Mouse (Mus musculus) c-Kit-positive CD71-positive TER-119-negative erythroid progenitor cells, embryonic 14.5 days (primary cell): ENCODE data around the gene Dyrk2.

Experiments
- DNase-seq: peaks from one replicate; pipeline ENCODE4 v3.0.0-alpha.2; 2013; ENCODE audit warnings: low read depth

The Dyrk2 gene

GRCm38 (mm10) chr10:118846991-118847545 is 22.9 kb downstream of the Dyrk2 start:
- DNase-seq, result no peak

GRCm38 (mm10) chr10:118840598-118840997 is 29.4 kb downstream of the Dyrk2 start:
- DNase-seq, result no peak

DNA sequence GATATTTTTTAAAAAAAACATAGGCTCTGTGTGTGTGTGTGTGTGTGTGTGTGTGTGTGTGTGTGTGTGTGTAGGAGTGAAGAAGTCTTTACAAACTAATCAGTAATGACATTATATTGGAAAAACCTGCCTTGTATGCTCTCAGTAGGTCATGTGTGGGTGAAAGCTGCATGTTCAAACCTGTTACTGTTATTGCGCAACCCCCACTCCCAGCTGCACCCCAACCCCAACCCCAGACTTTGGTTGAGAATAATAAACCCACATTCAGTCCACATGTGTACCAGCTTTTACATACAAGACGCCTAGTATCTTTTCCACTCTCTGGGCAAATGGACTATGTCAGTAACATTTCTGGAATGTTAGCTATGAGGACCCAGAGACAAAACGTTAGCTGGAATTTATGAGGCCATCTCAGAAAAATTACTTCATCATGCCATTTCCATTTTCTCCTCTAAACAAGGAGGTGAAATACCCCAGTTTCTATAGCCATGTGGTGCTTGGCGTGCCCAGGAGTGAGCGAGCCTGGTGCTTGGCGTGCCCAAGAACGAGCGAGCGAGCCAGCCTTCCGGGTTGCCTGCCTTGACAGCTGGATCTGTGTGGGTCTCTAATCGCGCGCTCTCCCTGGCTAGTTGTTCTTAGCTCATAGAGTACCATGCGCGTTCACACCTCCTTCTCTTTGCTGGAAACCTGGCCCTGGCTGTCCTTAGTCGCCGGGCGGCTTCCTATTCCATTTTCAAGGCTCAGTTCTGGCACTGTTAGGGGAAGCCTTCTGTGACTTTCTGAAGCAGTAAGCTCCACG is 30.5 kb downstream of the Dyrk2 start:
- no peak for DNase-seq

- DNase-seq, result no peak
These were observed 32.4 kb downstream of the Dyrk2 start for GRCm38 (mm10) chr10:118837636-118838035.

DNA sequence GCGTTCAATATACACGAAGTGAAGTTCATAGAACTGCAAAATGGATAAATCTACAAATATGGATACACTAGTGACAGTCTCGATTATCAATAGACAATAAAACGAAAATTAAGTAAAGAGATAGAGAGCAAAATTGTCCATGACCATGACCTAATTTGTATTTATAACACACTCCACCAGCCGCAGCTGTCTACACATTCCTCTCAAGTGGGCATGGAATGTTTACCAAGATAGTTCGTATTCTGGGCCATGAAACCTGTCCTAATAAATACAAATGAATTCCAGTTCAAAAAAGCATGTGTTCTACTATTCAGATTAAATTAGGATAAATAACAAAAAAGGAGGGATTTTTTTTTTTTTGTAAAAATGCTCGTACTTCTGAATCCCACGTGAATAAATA is 38.8 kb downstream of the Dyrk2 start:
- no peak for DNase-seq

GRCm38 (mm10) chr10:118829641-118830040 is 40.4 kb downstream of the Dyrk2 start:
- DNase-seq, result no peak

- no peak for DNase-seq
These were observed 42.9 kb downstream of the Dyrk2 start for GRCm38 (mm10) chr10:118827116-118827515.

- DNase-seq, result no peak
These were observed 45.2 kb downstream of the Dyrk2 start for GRCm38 (mm10) chr10:118824830-118825229.

- no peak for DNase-seq
These were observed 49.1 kb downstream of the Dyrk2 start for GRCm38 (mm10) chr10:118820901-118821300.

GRCm38 (mm10) chr10:118819846-118820245 is 50.2 kb downstream of the Dyrk2 start:
- no peak for DNase-seq

GRCm38 (mm10) chr10:118817089-118817488 is 52.9 kb downstream of the Dyrk2 start:
- DNase-seq, result no peak

DNA sequence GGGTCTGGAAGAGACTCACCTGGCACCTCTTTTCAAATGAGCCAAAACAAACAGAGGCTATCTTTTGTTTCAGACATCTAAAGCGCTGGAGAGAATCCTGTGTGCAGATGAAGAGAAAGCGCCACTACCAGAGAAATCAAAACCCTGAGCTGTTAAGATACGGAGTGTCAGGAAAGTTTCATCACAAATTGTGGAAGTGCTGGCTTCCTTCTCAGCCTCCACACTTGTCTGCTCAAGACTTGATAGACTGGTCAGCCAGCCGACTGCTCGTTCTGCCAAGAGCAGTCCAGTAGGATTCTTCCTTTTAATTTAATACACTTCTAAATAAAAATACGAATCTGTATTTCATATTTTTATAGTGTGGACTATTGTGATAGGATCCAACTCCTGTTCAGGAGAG is 58.1 kb downstream of the Dyrk2 start:
- DNase-seq, result no peak

DNA sequence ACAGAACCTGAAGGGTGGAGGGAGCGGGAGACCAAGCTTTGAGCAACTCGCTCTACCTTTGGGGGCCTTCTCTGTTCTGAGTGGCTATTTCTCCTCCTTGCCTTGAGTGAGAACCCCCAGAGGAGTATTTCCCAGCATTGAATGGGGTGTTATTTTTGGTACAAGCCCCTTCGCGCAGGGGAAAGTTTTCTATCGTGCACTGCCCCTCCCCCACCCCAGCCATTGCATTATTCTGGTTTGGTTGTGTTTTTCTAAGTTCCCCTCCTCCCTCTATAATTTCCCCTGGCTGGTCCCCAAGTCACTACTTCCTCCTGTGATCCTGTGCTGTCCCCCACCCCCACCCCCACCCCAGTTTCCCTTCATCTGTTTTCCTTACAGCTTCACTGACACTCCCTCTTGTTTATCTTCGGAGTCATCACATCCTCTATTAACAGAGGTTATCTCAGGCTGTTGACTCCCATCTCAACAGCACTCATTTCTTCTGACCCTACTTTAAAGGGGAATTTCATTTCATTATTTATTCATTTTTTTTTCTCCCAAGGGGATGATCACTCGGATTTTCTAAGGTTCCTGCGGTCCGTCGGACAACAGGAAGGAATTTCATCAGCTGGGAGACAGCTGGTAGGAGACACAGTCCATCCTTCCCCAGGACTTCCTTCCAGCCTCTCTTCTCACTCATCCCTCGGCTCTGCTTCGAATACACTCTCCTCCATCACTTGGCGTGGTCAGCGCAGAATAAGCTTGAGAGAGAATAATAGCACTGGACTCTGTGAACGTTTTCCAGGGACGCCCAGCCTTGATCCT is 58.9 kb downstream of the Dyrk2 start:
- no peak for DNase-seq
